Mouse (Mus musculus) neural tube, embryonic 12.5 days (tissue): ENCODE results near the gene Tex26. TPM values are rescaled to one million over a fixed set of nuclear protein-coding genes. Genes with fewer than 3 reads are reported as not detected.
A peak's percentile ranks its signal among the peaks of the same experiment; 100 is the strongest.

Experiments
- ATAC-seq: fragments of 200-750 bp; cut with Nextera tagmentation; 2 replicates; pipeline ENCODE4 v1.8.0; 2017; ENCODE audit warnings: low read depth, mild to moderate bottlenecking, moderate TSS enrichment, moderate library complexity; ENCODE audit not compliant: low FRiP score
- H3K27ac ChIP-seq: fragments of 300-500 bp; sonication (generic); 2 replicates; pipeline ENCODE4 v1.5.1; 2016
- H3K27me3 ChIP-seq: fragments of 300-500 bp; sonication (generic); replicated peaks from 2 replicates; pipeline ENCODE4 v1.6.1; 2016; ENCODE audit warnings: mild to moderate bottlenecking
- H3K36me3 ChIP-seq: fragments of 300-500 bp; sonication (generic); 2 replicates; pipeline ENCODE4 v1.6.1; 2016; ENCODE audit warnings: mild to moderate bottlenecking
- H3K4me1 ChIP-seq: fragments of 300-500 bp; sonication (generic); 2 replicates; pipeline ENCODE4 v1.6.1; 2016
- H3K4me2 ChIP-seq: fragments of 300-500 bp; sonication (generic); replicated peaks from 2 replicates; pipeline ENCODE4 v1.6.1; 2016; ENCODE audit warnings: mild to moderate bottlenecking
- H3K4me3 ChIP-seq: fragments of 300-500 bp; sonication (generic); 2 replicates; pipeline ENCODE4 v1.5.1; 2016
- H3K9ac ChIP-seq: fragments of 300-500 bp; sonication (generic); 2 replicates; pipeline ENCODE4 v1.6.1; 2016; ENCODE audit warnings: mild to moderate bottlenecking
- H3K9me3 ChIP-seq: fragments of 300-500 bp; sonication (generic); 2 replicates; pipeline ENCODE4 v1.6.1; 2016; ENCODE audit warnings: mild to moderate bottlenecking
- WGBS: fragments of 180-500 bp; shearing (Covaris S2); methylation state at CpG from one replicate; pipeline ENCODE4 v1.1.7; 2016; 5-methylcytosine and 5-hydroxymethylcytosine counted together
- polyA plus RNA-seq: library from polyadenylated mRNA; unstranded; fragments of >200 nt; fragmentation: Nextera tagmentation; extraction: Ambion mirVana; gene quantifications from 2 replicates; pipeline ENCODE4 v1.2.1, GENCODE M21; 2016

Tex26 gene
- polyA plus RNA-seq, 1 experiment from 2014 or later: 0.68 TPM

DNA sequence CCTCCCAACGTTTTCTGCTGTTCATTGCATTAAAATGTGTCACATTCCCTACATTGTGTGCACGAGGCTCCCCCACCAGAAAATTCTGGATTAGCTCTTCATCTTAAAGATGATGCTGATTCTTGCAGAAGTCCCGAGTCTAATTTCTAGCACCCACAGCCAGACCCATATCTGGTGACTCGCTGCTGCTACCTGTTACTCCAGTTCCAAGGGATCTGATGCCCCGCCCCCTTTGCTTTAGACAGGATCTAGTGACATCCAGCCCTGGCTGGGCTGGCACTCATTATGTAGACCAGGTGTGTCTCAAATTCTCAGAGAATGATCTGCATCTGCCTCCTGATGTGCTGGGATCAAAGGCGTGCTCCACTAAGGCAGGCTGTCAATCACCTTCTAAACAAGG, 2.3 kb upstream of the Tex26 start:
- no peaks in the 10 kb centered on the region for H3K36me3 ChIP-seq
- WGBS: 83% methylated on average over 6 of the region's 6 CpGs
- H3K4me1 ChIP-seq: peaks cover 19% of the 10 kb centered on the region
- H3K27ac ChIP-seq: no peak overlapping the region
- no peak overlapping the region for H3K9ac ChIP-seq
- no peak overlapping the region for H3K4me2 ChIP-seq
- no peak for ATAC-seq
- H3K4me3 ChIP-seq: no peak overlapping the region
- H3K9me3 ChIP-seq: no peaks in the 10 kb centered on the region
- H3K27me3 ChIP-seq: no peaks in the 10 kb centered on the region

DNA sequence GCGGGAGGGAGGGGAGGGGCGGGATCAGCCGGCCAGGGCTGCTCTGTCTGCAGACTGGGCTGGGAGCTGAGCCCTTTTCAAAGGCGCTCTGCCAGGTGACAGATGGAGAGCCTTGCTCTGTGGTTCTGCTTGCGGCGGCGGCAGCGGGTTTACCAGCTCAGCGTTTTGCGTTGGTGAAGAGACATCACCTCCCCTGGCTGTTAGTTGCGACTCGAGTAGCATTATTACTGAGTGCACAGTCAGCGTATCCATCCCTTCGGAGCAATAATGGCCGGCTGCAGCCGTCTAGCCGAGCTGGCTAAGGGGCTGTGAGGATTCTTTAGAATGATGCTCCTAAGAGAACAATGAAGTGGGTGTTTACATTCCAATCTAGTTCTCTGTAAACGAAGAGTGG, 717 bp downstream of the Tex26 start:
- no peaks in the 10 kb centered on the region for H3K27me3 ChIP-seq
- H3K4me3 ChIP-seq: peak overlapping the region; percentile 38
- 0% methylated on average over 18 of the region's 18 CpGs for WGBS
- peak overlapping the region; percentile 87 for H3K27ac ChIP-seq
- H3K4me1 ChIP-seq: peaks cover 23% of the 10 kb centered on the region
- no peaks in the 10 kb centered on the region for H3K36me3 ChIP-seq
- H3K4me2 ChIP-seq: peak overlapping the region; percentile 75
- H3K9me3 ChIP-seq: no peaks in the 10 kb centered on the region
- peak overlapping the region; percentile 54 for H3K9ac ChIP-seq
- peak; percentile 92 for ATAC-seq

DNA sequence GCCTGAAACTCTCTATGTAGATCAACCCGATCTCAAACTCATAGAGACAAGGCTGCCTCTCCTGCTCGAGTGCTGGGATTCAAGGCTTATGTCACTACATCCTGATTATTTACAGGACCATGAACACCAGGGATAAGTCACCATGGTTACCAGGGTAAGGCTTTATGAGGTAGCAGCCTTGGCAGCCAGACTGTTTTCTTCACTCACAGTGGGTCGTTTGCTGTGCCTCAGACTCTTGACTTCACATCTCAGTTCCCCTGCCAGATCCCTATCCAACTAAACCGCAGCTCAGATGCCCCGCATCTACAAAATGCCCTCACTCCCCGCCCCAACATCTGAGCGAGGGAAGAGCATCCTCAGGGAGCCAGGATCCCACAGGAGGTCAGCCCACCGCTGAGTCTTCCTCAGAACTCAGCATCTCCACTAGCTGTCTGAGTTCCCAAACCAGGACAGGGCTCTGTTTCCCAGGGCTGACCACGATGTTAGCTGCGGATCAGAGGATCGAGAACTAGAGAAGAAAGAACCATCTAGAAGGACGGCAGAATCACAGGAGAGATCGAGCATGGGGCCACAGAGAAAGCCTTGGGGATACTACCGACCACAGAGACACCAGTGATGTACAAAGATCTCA, 2.3 kb downstream of the Tex26 start:
- Histone ChIP-seq H3K4me1 (peaks cover 23% of the 10 kb centered on the region), H3K4me3 (no peak overlapping the region), H3K9ac (no peak overlapping the region), H3K9me3 (no peaks in the 10 kb centered on the region), H3K27ac (no peak overlapping the region), H3K4me2 (no peak overlapping the region), H3K36me3 (no peaks in the 10 kb centered on the region), H3K27me3 (no peaks in the 10 kb centered on the region)
- no peak for ATAC-seq
- 58% methylated on average over 14 of the region's 14 CpGs for WGBS

DNA sequence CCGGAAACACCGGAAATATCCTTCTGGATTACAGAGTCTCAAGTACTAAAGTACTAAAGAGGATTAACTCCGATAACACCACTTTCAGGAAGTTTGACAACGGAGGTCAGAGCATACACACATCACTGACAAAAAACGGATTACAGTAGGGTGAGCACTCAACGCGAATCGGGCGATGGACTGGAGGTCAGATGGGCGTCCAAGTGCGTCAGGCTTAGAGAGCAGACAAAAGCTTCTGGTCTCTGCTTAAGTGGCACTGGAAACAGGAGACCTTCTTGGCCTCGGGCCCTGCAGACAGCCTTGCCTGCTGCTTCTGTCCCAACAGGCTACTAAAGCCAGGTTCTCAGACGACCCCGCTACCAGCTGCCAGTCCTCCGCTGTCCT, 2.8 kb downstream of the Tex26 start:
- H3K4me3 ChIP-seq: no peak overlapping the region
- H3K9ac ChIP-seq: no peak overlapping the region
- H3K4me2 ChIP-seq: no peak overlapping the region
- H3K4me1 ChIP-seq: peaks cover 23% of the 10 kb centered on the region
- H3K27ac ChIP-seq: no peak overlapping the region
- 92% methylated on average over 15 of the region's 15 CpGs for WGBS
- H3K27me3 ChIP-seq: no peaks in the 10 kb centered on the region
- ATAC-seq: no peak
- no peaks in the 10 kb centered on the region for H3K36me3 ChIP-seq
- no peaks in the 10 kb centered on the region for H3K9me3 ChIP-seq

DNA sequence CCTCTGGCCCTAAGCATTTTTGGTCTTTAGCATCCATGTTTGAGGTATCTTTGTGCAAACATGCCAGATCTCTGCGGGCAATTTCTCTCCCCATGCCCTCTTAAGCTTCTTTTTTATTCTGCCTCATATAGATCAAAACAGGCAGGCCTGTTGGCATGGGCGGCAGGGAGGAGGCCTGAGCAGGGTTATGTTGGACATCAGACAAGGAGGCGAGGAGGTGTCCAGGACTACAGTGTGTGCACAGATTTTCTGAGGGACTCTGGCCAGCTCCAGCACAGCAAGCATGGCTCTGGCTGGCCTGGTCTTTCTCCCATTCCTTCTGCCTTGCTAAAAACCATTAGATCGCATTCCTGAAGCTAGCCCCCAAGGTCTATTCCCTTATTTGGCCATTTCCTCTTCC, 5.0 kb downstream of the Tex26 start:
- Histone ChIP-seq H3K4me3 (no peak overlapping the region), H3K4me1 (peaks cover 21% of the 10 kb centered on the region), H3K27ac (no peak overlapping the region), H3K4me2 (no peak overlapping the region), H3K9ac (no peak overlapping the region), H3K36me3 (no peaks in the 10 kb centered on the region), H3K27me3 (no peaks in the 10 kb centered on the region), H3K9me3 (peaks cover 4% of the 10 kb centered on the region; the same call in 1 of the 2 replicates)
- no peak for ATAC-seq
- WGBS: 88% methylated on average over 4 of the region's 4 CpGs

DNA sequence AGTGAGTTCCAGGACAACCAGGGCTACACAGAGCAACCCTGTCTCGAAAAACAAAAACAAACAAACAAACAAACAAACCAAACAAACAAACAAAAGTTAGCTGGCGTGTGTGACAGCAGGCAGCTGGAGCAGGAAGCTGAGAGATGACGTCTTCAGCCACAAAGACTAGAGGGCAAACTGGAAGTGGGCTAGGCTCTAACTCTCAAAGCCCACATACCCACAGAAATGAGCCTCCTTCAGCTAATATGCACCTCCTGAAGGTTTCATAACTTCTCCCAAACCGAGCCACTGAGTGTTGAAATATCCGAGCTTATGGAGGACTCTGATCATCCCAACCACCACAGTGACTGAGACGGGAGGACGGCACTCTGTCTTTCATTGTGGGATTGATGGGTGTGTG, 7.0 kb downstream of the Tex26 start:
- no peak for ATAC-seq
- WGBS: 90% methylated on average over 7 of the region's 7 CpGs
- no peaks in the 10 kb centered on the region for H3K36me3 ChIP-seq
- no peak overlapping the region for H3K4me2 ChIP-seq
- H3K9me3 ChIP-seq: peaks cover 4% of the 10 kb centered on the region; the same call in 1 of the 2 replicates
- no peak overlapping the region for H3K9ac ChIP-seq
- H3K4me1 ChIP-seq: peaks cover 10% of the 10 kb centered on the region
- no peaks in the 10 kb centered on the region for H3K27me3 ChIP-seq
- H3K27ac ChIP-seq: no peak overlapping the region
- no peak overlapping the region for H3K4me3 ChIP-seq

DNA sequence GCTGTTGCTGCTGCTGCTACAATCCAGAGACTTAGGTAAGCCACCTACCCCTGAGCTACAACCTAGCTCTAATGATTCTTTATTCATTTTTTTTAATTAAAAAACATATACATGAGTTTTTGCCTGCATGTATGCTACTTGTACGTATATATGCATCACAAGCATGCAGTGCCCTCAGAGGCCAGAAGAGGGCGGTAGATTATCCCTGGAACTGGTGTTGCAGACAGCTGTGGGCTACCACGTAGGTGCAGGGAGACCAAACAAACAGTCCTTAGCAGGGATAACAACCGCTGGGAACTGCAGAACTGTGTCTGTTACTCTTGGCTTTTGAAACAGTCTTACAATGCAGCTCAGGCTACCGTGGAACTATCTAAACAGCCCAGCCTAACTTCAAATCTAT, 8.3 kb downstream of the Tex26 start:
- Histone ChIP-seq H3K9ac (no peak overlapping the region), H3K27ac (no peak overlapping the region), H3K9me3 (peaks cover 4% of the 10 kb centered on the region; the same call in 1 of the 2 replicates), H3K27me3 (no peaks in the 10 kb centered on the region), H3K4me3 (no peak overlapping the region), H3K36me3 (no peaks in the 10 kb centered on the region), H3K4me2 (no peak overlapping the region), H3K4me1 (no peaks in the 10 kb centered on the region)
- no peak for ATAC-seq
- WGBS: 83% methylated on average over 5 of the region's 5 CpGs

DNA sequence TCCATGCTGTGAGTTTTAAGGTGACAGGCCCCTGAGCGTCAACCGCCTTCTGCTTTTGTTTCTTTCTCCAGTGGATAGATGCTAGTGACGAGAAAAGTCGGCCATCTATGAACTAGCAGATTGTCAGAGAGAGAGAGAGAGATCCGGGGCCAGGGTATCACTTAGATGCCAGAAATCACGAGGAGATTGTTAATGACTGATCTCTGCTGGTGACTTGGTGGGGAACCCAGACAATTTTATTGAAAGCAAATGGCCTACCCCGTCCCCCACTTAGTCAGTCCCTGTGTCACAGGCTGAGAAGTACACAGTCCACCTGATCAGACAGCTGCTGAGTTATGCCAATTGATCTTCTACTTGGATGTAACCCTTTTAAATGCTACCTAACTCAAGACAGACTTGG, 9.9 kb downstream of the Tex26 start:
- Histone ChIP-seq H3K27ac (no peak overlapping the region), H3K36me3 (no peaks in the 10 kb centered on the region), H3K9me3 (peaks cover 4% of the 10 kb centered on the region; the same call in 1 of the 2 replicates), H3K27me3 (no peaks in the 10 kb centered on the region), H3K4me2 (no peak overlapping the region), H3K4me3 (no peak overlapping the region), H3K9ac (no peak overlapping the region), H3K4me1 (no peaks in the 10 kb centered on the region)
- no peak for ATAC-seq
- 91% methylated on average over 7 of the region's 7 CpGs for WGBS

DNA sequence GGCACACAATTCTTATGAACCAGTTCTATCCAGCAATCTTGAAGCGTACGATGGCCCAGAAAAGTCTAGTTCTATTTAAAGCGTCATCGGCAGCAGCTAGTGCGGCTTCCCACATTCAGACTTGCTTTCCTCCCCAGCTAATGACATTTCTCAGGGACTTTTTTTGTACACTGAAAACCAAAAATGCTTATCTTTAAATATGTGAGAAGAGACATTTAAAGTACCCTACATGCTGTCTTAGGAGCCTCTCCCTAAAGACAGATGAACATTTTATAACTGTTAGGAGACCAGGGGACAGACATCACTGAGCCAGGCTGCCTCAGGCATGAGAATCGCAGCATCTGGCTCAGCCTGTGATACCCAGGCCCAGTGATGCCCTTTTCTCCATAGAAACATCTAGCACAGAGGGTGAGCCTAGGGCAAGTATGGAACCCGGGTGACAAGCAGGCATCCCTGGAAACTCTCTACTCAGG, 11.8 kb downstream of the Tex26 start:
- 88% methylated on average over 7 of the region's 7 CpGs for WGBS
- ATAC-seq: no peak
- H3K4me3 ChIP-seq: no peak overlapping the region
- H3K4me1 ChIP-seq: no peaks in the 10 kb centered on the region
- no peaks in the 10 kb centered on the region for H3K36me3 ChIP-seq
- H3K9ac ChIP-seq: no peak overlapping the region
- no peak overlapping the region for H3K27ac ChIP-seq
- no peak overlapping the region for H3K4me2 ChIP-seq
- H3K27me3 ChIP-seq: no peaks in the 10 kb centered on the region
- peaks cover 4% of the 10 kb centered on the region; the same call in 1 of the 2 replicates for H3K9me3 ChIP-seq

DNA sequence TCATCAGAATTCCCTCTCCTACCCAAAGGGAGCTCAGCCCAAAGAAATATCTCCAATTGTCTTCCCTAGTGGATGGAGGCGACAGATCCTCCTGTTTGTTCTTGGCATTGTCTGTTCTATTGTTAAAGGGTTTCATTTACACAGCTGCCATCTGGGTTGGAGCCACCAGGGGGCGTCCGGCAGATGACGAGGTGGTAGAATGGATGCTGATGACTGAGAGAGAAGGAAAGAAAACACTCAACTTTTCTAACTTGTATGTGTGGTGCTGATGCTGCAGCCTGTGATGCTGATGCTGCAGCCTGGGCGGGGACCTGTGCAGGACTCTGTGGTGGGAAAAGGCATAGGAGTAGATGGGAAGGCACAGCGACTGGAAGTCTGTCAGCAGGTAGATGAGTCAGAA, 14.8 kb downstream of the Tex26 start:
- Histone ChIP-seq H3K36me3 (no peaks in the 10 kb centered on the region), H3K27me3 (no peaks in the 10 kb centered on the region), H3K9me3 (no peaks in the 10 kb centered on the region), H3K4me2 (no peak overlapping the region), H3K9ac (no peak overlapping the region), H3K4me3 (no peak overlapping the region), H3K4me1 (no peaks in the 10 kb centered on the region), H3K27ac (no peak overlapping the region)
- no peak for ATAC-seq
- 31% methylated on average over 6 of the region's 6 CpGs for WGBS

DNA sequence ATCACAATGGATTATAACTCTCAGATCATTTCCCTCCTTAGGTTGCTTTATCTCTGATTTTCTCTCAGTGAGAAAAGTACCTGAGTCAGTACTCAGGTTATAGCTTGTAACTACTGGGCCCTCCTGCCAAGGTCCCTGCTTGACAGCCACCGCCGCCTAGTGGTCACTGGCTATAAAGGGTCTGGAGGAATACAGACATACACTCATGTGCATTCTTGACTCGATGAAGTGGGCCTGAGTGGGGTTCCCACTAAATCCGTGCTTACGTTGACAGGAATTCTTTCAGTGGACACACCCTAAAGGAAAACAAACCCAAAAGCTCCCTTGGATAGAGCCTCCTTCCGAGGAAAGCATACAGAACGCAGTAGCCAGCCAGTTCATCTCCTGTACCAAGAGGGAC, 17.1 kb downstream of the Tex26 start:
- Histone ChIP-seq H3K27me3 (no peaks in the 10 kb centered on the region), H3K4me2 (no peak overlapping the region), H3K36me3 (no peaks in the 10 kb centered on the region), H3K4me1 (peaks cover 7% of the 10 kb centered on the region; the same call in 1 of the 2 replicates), H3K4me3 (no peak overlapping the region), H3K9ac (no peak overlapping the region), H3K27ac (no peak overlapping the region), H3K9me3 (no peaks in the 10 kb centered on the region)
- no peak for ATAC-seq
- WGBS: 88% methylated on average over 7 of the region's 7 CpGs

DNA sequence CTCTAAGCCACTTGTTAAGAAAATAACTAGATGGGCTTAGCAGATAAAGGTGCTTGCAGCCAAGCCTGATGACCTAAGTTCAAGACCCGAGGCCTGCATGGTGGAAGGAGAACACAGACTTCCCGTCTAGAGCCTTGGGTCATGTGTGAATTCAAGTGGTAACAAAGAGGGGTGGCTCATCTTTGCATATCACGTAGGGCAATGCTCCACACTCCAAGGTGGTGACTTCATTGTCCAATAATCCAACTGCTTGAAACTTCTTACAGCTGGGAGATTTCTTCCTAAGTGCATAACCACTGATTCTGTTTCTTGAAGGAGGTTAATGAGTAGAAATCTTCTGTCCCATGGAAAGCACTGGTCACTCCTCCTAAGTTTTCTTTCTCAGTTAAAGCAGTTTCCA, 22.6 kb downstream of the Tex26 start:
- Histone ChIP-seq H3K4me3 (no peak overlapping the region), H3K4me1 (peaks cover 7% of the 10 kb centered on the region), H3K27ac (no peak overlapping the region), H3K36me3 (no peaks in the 10 kb centered on the region), H3K4me2 (no peak overlapping the region), H3K9ac (no peak overlapping the region), H3K9me3 (no peaks in the 10 kb centered on the region), H3K27me3 (no peaks in the 10 kb centered on the region)
- no peak for ATAC-seq
- 85% methylated on average over 3 of the region's 3 CpGs for WGBS

DNA sequence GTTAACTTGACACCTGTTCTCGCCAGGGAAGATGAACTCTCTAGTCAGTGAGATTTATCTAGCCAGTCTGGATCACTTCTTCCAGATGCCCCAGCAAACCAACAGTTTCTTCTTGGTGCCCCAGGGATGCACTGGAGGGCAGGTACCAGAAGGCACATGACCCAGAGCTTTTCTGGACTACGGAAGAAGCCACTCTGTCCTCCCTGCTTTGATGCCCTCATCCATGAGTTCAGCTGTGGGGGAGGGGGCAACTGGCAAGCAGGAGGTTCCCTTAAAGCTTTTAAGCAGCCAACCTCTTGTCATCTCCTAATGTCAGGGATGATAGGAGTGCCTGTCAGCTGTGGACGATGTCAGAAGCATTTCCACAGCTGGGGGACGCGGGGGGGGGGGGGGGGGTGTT, 25.8 kb downstream of the Tex26 start:
- H3K4me3 ChIP-seq: no peak overlapping the region
- no peaks in the 10 kb centered on the region for H3K27me3 ChIP-seq
- ATAC-seq: no peak
- no peaks in the 10 kb centered on the region for H3K36me3 ChIP-seq
- 47% methylated on average over 5 of the region's 5 CpGs for WGBS
- no peaks in the 10 kb centered on the region for H3K9me3 ChIP-seq
- H3K9ac ChIP-seq: no peak overlapping the region
- H3K27ac ChIP-seq: no peak overlapping the region
- H3K4me1 ChIP-seq: peaks cover 7% of the 10 kb centered on the region
- no peak overlapping the region for H3K4me2 ChIP-seq
